Mouse (Mus musculus) megakaryocyte progenitor cell, adult 5-6 weeks (primary cell): ENCODE measurements at regions not wholly inside any gene's neighbourhood (a gene's known extent, or its start where the extent isn't known, plus 50 kb on each side); places are given as distances from the start of the nearest gene placed in this dataset.

Source experiments
- ATAC-seq: replicated peaks from 2 replicates; pipeline ENCODE4 v1.8.0; 2016; ENCODE audit warnings: mild to moderate bottlenecking, moderate TSS enrichment, inconsistent platforms; ENCODE audit not compliant: poor library complexity

GRCm38 (mm10) chr4:55594699-55595098 is 62.4 kb upstream of the Klf4 start:
- no peak for ATAC-seq

- ATAC-seq, result no peak
Measured at GRCm38 (mm10) chr4:55593132-55593531, 60.9 kb upstream of the Klf4 start.

- peak; percentile 66 for ATAC-seq
Measured at GRCm38 (mm10) chr4:55586212-55586611, 53.9 kb upstream of the Klf4 start.

GRCm38 (mm10) chr4:55583589-55583988 is 51.3 kb upstream of the Klf4 start:
- ATAC-seq, result no peak
